Mouse (Mus musculus): ENCODE results near the gene Tnfaip3. TPM values are rescaled to one million over a fixed set of nuclear protein-coding genes. Genes with fewer than 3 reads are reported as not detected.

Tnfaip3 gene
- 24.1 TPM for polyA plus RNA-seq (2014; fragmentation: Illumina TruSeq; extraction: RNeasy Lipid Tissue Mini Kit (QIAGEN cat#74804); ENCODE audit: low read depth, low replicate concordance)

GRCm38 (mm10) chr10:19015257-19015862 is at the start of gene Tnfaip3:
TSS of gene Tnfaip3 (minus strand) at chr10:19015657.

Other genes starting within 250 kb of the Tnfaip3 start
- not detected for gene Gm4922, start 228.9 kb downstream of the Tnfaip3 start, polyA plus RNA-seq (2014; fragmentation: Illumina TruSeq; extraction: RNeasy Lipid Tissue Mini Kit (QIAGEN cat#74804); ENCODE audit: low read depth, low replicate concordance)
- 531 TPM for gene Perp, start 170.6 kb downstream of the Tnfaip3 start, polyA plus RNA-seq (2014; fragmentation: Illumina TruSeq; extraction: RNeasy Lipid Tissue Mini Kit (QIAGEN cat#74804); ENCODE audit: low read depth, low replicate concordance)